Mouse (Mus musculus) lung, postnatal 0 days (tissue): ENCODE measurements around the gene Lrrc20.

Experiments
- CTCF ChIP-seq: IDR thresholded peaks from 2 replicates; pipeline ENCODE4 v1.5.1; 2016; ENCODE audit warnings: antibody characterized with exemption, mild to moderate bottlenecking
- EP300 ChIP-seq: IDR thresholded peaks from 2 replicates; pipeline ENCODE4 v1.6.1; 2016; ENCODE audit warnings: antibody characterized with exemption, mild to moderate bottlenecking, control low read depth

DNA sequence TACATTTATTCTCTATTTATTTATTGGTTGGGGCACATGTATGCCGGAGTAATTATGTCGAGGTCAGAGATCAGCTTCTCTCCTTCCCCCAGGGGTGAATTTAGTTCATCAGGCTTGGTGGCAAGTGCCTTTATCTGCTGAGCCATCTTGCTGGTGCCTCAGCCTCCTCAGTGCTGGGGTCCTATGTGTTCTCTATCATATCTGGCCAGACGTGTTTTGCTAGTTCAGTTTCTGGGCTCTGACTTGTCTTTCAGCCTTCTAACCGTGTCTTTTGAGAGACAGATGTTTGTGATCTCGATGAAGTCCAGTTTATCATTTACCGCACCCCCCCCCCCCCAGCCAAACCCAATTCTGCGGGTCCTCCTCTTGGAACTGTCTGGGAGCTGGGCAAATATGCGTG lies 16.0 kb downstream of the Lrrc20 start:
- no peak for TF ChIP-seq CTCF
- TF ChIP-seq EP300: no peak
